Mouse (Mus musculus): ENCODE measurements around the gene B9d1. TPM values are rescaled to one million over a fixed set of nuclear protein-coding genes. Genes with fewer than 3 reads are reported as not detected.

The B9d1 gene
- polyA plus RNA-seq, 1 experiment from 2014 or later: 41.7 TPM

DNA sequence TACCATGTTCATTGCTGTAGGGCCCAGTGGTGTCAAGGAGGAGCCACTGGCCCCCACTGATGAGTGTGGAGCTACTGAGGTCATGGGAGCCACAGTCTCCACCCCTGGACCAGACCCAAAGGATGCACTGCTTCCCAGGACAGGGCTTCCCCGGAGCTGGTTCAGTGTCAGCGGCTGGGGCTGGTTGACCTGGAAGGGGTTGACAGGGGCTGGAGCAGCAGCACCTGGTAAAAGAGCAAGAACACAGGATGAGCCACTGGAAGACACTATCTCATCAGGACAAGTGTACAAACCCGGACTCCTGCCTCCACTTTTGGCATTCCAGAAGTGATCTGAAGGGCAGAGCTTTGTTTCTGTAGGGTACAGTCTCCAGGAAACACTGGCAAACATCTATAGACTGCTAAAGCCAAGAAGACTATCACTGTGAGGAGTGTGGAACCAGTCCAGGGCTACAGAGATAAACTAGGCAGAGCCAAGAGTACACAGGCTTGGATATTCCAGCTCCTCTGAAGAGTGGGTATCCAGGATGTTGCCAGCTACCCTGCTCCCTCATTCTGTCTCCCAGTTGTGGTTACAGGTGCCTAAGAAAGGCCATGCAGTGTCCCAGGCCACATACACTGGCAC, 14.7 kb downstream of the B9d1 start:
- WGBS: 92% methylated on average over 3 of the region's 3 CpGs
- no peaks in the 10 kb centered on the region for H3K27me3 ChIP-seq (ENCODE audit: control insufficient read depth, insufficient read depth, low read length)
- H3K4me1 ChIP-seq (replicated peaks; ENCODE audit: control insufficient read depth, insufficient read depth, low read length): no peaks in the 10 kb centered on the region
- no peak overlapping the region for H3K4me3 ChIP-seq (ENCODE audit: low read depth, low read length)
- H3K9ac ChIP-seq (ENCODE audit: low read length): no peak overlapping the region
- DNase-seq (ENCODE audit: low spot score) (no peak), ATAC-seq (replicated peaks; ENCODE audit: low FRiP score) (no peak)
- no peaks in the 10 kb centered on the region; the same call in 1 of the 2 replicates for H3K36me3 ChIP-seq (ENCODE audit: control insufficient read depth, insufficient read depth, low read length)
- H3K4me2 ChIP-seq (ENCODE audit: low read depth, low read length, severe bottlenecking): no peak overlapping the region
- H3K9me3 ChIP-seq (ENCODE audit: control insufficient read depth, low read length): no peaks in the 10 kb centered on the region
- no peak overlapping the region for H3K27ac ChIP-seq (ENCODE audit: low read depth, low read length)

GRCm38 (mm10) chr11:61526872-61527271, 21.9 kb downstream of the B9d1 start:
- H3K4me1 ChIP-seq (replicated peaks; ENCODE audit: control insufficient read depth, insufficient read depth, low read length): no peaks in the 10 kb centered on the region
- no peak overlapping the region for H3K4me3 ChIP-seq (ENCODE audit: low read depth, low read length)
- H3K27ac ChIP-seq (ENCODE audit: low read depth, low read length): no peak overlapping the region
- no peaks in the 10 kb centered on the region; the same call in 1 of the 2 replicates for H3K36me3 ChIP-seq (ENCODE audit: control insufficient read depth, insufficient read depth, low read length)
- ATAC-seq (replicated peaks; ENCODE audit: low FRiP score) (no peak), DNase-seq (ENCODE audit: low spot score) (no peak)
- H3K27me3 ChIP-seq (ENCODE audit: control insufficient read depth, insufficient read depth, low read length): no peaks in the 10 kb centered on the region
- WGBS: 100% methylated on average over 1 of the region's 1 CpGs
- no peaks in the 10 kb centered on the region for H3K9me3 ChIP-seq (ENCODE audit: control insufficient read depth, low read length)
- no peak overlapping the region for H3K9ac ChIP-seq (ENCODE audit: low read length)
- no peak overlapping the region for H3K4me2 ChIP-seq (ENCODE audit: low read depth, low read length, severe bottlenecking)

DNA sequence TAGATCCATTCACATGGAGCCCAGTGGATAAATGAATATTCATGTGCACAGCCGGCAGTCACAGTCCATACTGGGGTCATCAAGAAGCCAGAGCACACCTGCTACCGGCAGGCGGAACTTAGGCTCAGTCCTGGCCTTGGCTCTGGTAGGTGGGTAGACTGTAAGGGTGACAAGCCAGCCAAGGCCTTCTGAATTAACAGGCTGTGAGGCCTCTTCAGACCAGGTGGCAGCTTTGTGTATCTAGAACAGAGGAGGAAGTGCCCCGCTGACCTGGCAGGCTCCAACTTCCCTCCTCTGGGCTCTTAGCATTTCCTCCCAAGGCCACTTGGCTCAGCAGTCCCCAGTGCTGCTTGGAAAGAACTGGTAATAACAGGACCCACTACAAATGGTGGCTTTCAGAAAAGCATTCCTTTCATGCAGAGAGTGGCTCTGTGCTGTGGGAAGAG, 24.3 kb downstream of the B9d1 start:
- Histone ChIP-seq H3K4me3 (ENCODE audit: low read depth, low read length) (no peak overlapping the region), H3K4me2 (ENCODE audit: low read depth, low read length, severe bottlenecking) (no peak overlapping the region), H3K27me3 (ENCODE audit: control insufficient read depth, insufficient read depth, low read length) (no peaks in the 10 kb centered on the region), H3K9me3 (ENCODE audit: control insufficient read depth, low read length) (no peaks in the 10 kb centered on the region), H3K36me3 (ENCODE audit: control insufficient read depth, insufficient read depth, low read length) (no peaks in the 10 kb centered on the region), H3K4me1 (replicated peaks; ENCODE audit: control insufficient read depth, insufficient read depth, low read length) (no peaks in the 10 kb centered on the region), H3K9ac (ENCODE audit: low read length) (no peak overlapping the region), H3K27ac (ENCODE audit: low read depth, low read length) (0 out of 2 replicates have a peak overlapping the region, but pooled peaks have one; percentile 37)
- DNase-seq (ENCODE audit: low spot score) (no peak), ATAC-seq (replicated peaks; ENCODE audit: low FRiP score) (no peak)
- 66% methylated on average over 4 of the region's 4 CpGs for WGBS

GRCm38 (mm10) chr11:61532820-61533219, 27.9 kb downstream of the B9d1 start:
- no peak for DNase-seq (ENCODE audit: low spot score)

GRCm38 (mm10) chr11:61533571-61533970, 28.6 kb downstream of the B9d1 start:
- H3K4me3 ChIP-seq (ENCODE audit: low read depth, low read length): no peak overlapping the region
- no peak overlapping the region for H3K27ac ChIP-seq (ENCODE audit: low read depth, low read length)
- DNase-seq (ENCODE audit: low spot score) (no peak), ATAC-seq (replicated peaks; ENCODE audit: low FRiP score) (no peak)
- WGBS: 83% methylated on average over 5 of the region's 5 CpGs
- H3K4me2 ChIP-seq (ENCODE audit: low read depth, low read length, severe bottlenecking): no peak overlapping the region
- no peaks in the 10 kb centered on the region for H3K27me3 ChIP-seq (ENCODE audit: control insufficient read depth, insufficient read depth, low read length)
- no peak overlapping the region for H3K9ac ChIP-seq (ENCODE audit: low read length)
- H3K9me3 ChIP-seq (ENCODE audit: control insufficient read depth, low read length): no peaks in the 10 kb centered on the region
- no peaks in the 10 kb centered on the region for H3K4me1 ChIP-seq (replicated peaks; ENCODE audit: control insufficient read depth, insufficient read depth, low read length)
- H3K36me3 ChIP-seq (ENCODE audit: control insufficient read depth, insufficient read depth, low read length): no peaks in the 10 kb centered on the region

More at GRCm38 (mm10) chr11:61532820-61533219, 27.9 kb downstream of the B9d1 start:
- no peaks in the 10 kb centered on the region for H3K4me1 ChIP-seq (replicated peaks; ENCODE audit: control insufficient read depth, insufficient read depth, low read length)
- WGBS: 93% methylated on average over 2 of the region's 2 CpGs
- H3K4me2 ChIP-seq (ENCODE audit: low read depth, low read length, severe bottlenecking): no peak overlapping the region
- no peaks in the 10 kb centered on the region for H3K9me3 ChIP-seq (ENCODE audit: control insufficient read depth, low read length)
- H3K9ac ChIP-seq (ENCODE audit: low read length): no peak overlapping the region
- H3K27ac ChIP-seq (ENCODE audit: low read depth, low read length): no peak overlapping the region
- H3K36me3 ChIP-seq (ENCODE audit: control insufficient read depth, insufficient read depth, low read length): no peaks in the 10 kb centered on the region
- H3K27me3 ChIP-seq (ENCODE audit: control insufficient read depth, insufficient read depth, low read length): no peaks in the 10 kb centered on the region
- H3K4me3 ChIP-seq (ENCODE audit: low read depth, low read length): no peak overlapping the region
- no peak for ATAC-seq (replicated peaks; ENCODE audit: low FRiP score)

DNA sequence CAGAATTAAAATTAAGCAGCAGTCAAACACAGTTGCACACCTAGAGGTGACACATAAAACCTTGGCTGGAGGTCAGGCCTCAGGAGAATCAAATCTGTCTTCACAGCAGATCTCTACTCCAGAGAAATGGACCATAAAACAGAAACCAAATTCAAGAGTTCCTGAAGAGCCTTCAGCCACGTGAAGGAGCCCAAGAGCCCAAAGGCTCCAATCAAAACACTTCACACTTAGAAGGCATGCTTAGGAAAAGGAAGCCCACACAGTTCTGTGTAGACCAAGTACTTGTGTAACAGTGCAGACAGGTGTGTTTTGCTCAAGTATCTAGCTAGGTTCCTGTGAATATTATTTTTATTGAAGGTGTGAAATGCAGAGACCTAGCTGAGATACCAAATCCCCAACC, 30.6 kb downstream of the B9d1 start:
- WGBS: 72% methylated on average over 1 of the region's 1 CpGs
- Histone ChIP-seq H3K4me1 (replicated peaks; ENCODE audit: control insufficient read depth, insufficient read depth, low read length) (no peaks in the 10 kb centered on the region), H3K27ac (ENCODE audit: low read depth, low read length) (no peak overlapping the region), H3K27me3 (ENCODE audit: control insufficient read depth, insufficient read depth, low read length) (no peaks in the 10 kb centered on the region), H3K4me2 (ENCODE audit: low read depth, low read length, severe bottlenecking) (no peak overlapping the region), H3K9me3 (ENCODE audit: control insufficient read depth, low read length) (no peaks in the 10 kb centered on the region), H3K9ac (ENCODE audit: low read length) (no peak overlapping the region), H3K36me3 (ENCODE audit: control insufficient read depth, insufficient read depth, low read length) (no peaks in the 10 kb centered on the region), H3K4me3 (ENCODE audit: low read depth, low read length) (no peak overlapping the region)
- DNase-seq (ENCODE audit: low spot score): no peak
- ATAC-seq (replicated peaks; ENCODE audit: low FRiP score): no peak

GRCm38 (mm10) chr11:61536952-61537351, 32.0 kb downstream of the B9d1 start:
- ATAC-seq (replicated peaks; ENCODE audit: low FRiP score): no peak
- no peak overlapping the region for H3K4me3 ChIP-seq (ENCODE audit: low read depth, low read length)
- H3K4me2 ChIP-seq (ENCODE audit: low read depth, low read length, severe bottlenecking): no peak overlapping the region
- no peaks in the 10 kb centered on the region for H3K36me3 ChIP-seq (ENCODE audit: control insufficient read depth, insufficient read depth, low read length)
- no peaks in the 10 kb centered on the region for H3K9me3 ChIP-seq (ENCODE audit: control insufficient read depth, low read length)
- no peak for DNase-seq (ENCODE audit: low spot score)
- no peaks in the 10 kb centered on the region for H3K27me3 ChIP-seq (ENCODE audit: control insufficient read depth, insufficient read depth, low read length)
- H3K27ac ChIP-seq (ENCODE audit: low read depth, low read length): no peak overlapping the region
- H3K4me1 ChIP-seq (replicated peaks; ENCODE audit: control insufficient read depth, insufficient read depth, low read length): no peaks in the 10 kb centered on the region
- H3K9ac ChIP-seq (ENCODE audit: low read length): no peak overlapping the region
- WGBS: 75% methylated on average over 3 of the region's 3 CpGs

- WGBS: 83% methylated on average over 3 of the region's 3 CpGs
Observed at GRCm38 (mm10) chr11:61537362-61537761, 32.4 kb downstream of the B9d1 start.

DNA sequence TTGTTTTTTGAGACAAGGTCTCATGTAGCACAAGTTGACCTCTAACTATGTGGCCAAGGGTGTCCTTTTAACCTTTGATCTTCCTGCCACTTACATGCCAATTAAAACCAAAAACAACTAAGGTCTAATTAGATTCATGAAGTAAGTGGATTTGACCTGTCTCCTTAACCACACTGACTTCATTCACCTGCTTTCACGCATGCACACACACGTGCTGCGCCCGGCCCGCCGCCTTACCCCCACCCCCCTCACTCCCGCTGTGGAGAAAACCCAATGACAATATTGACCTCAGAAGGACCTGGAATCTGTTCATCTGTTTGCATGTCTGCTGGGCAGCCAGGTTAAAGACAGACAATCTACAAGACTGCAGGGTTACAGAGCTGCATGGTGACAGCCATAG, 35.7 kb downstream of the B9d1 start:
- H3K9me3 ChIP-seq (ENCODE audit: control insufficient read depth, low read length): no peaks in the 10 kb centered on the region
- H3K9ac ChIP-seq (ENCODE audit: low read length): no peak overlapping the region
- ATAC-seq (replicated peaks; ENCODE audit: low FRiP score) (no peak), DNase-seq (ENCODE audit: low spot score) (no peak)
- no peaks in the 10 kb centered on the region for H3K27me3 ChIP-seq (ENCODE audit: control insufficient read depth, insufficient read depth, low read length)
- H3K27ac ChIP-seq (ENCODE audit: low read depth, low read length): no peak overlapping the region
- H3K4me3 ChIP-seq (ENCODE audit: low read depth, low read length): no peak overlapping the region
- H3K4me1 ChIP-seq (replicated peaks; ENCODE audit: control insufficient read depth, insufficient read depth, low read length): no peaks in the 10 kb centered on the region
- H3K36me3 ChIP-seq (ENCODE audit: control insufficient read depth, insufficient read depth, low read length): no peaks in the 10 kb centered on the region; the same call in 1 of the 2 replicates
- no peak overlapping the region for H3K4me2 ChIP-seq (ENCODE audit: low read depth, low read length, severe bottlenecking)
- WGBS: 84% methylated on average over 7 of the region's 7 CpGs

More at GRCm38 (mm10) chr11:61537362-61537761, 32.4 kb downstream of the B9d1 start:
- no peaks in the 10 kb centered on the region for H3K9me3 ChIP-seq (ENCODE audit: control insufficient read depth, low read length)
- no peak overlapping the region for H3K27ac ChIP-seq (ENCODE audit: low read depth, low read length)
- no peaks in the 10 kb centered on the region for H3K4me1 ChIP-seq (replicated peaks; ENCODE audit: control insufficient read depth, insufficient read depth, low read length)
- H3K9ac ChIP-seq (ENCODE audit: low read length): no peak overlapping the region
- no peak overlapping the region for H3K4me3 ChIP-seq (ENCODE audit: low read depth, low read length)
- DNase-seq (ENCODE audit: low spot score) (no peak), ATAC-seq (replicated peaks; ENCODE audit: low FRiP score) (no peak)
- no peak overlapping the region for H3K4me2 ChIP-seq (ENCODE audit: low read depth, low read length, severe bottlenecking)
- no peaks in the 10 kb centered on the region for H3K27me3 ChIP-seq (ENCODE audit: control insufficient read depth, insufficient read depth, low read length)
- H3K36me3 ChIP-seq (ENCODE audit: control insufficient read depth, insufficient read depth, low read length): no peaks in the 10 kb centered on the region
